Mouse (Mus musculus) inflammation-experienced regulatory T-cells, adult 16 weeks (primary cell): ENCODE data around the gene Ccl19. TPM values are rescaled to one million over a fixed set of nuclear protein-coding genes. Genes with fewer than 3 reads are reported as not detected.

ENCODE experiments used
- polyA plus RNA-seq: library from polyadenylated mRNA; unstranded; fragments of 100-300 nt; shearing (Covaris generic); gene quantifications from one replicate; pipeline ENCODE4 v1.2.1, GENCODE M21; 2017

Ccl19 gene
- polyA plus RNA-seq, result not detected

DNA sequence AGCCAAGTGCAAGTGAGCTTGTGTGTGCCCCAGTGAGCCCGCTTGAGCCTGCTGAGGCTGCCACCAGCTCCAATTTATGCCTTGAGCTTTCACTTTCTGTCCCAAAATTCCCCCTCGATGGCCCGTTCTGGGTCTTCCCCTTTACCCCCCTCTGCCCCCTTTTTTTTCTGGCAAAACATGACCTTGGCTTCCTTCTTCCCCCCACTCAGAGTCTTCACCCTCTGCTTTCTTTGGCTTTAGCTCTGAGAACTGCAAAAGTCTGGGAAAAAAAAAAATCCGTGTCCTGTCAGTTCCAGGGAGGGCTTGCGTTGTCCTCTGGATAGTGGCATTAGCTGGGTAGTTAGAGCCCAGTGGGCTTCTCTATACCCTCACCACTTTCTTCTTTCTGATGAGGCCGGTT is at the start of gene Ccl19:
Gene Ccl19 (minus strand): TSS at position 101 of the 400 bp plus-strand sequence.

DNA sequence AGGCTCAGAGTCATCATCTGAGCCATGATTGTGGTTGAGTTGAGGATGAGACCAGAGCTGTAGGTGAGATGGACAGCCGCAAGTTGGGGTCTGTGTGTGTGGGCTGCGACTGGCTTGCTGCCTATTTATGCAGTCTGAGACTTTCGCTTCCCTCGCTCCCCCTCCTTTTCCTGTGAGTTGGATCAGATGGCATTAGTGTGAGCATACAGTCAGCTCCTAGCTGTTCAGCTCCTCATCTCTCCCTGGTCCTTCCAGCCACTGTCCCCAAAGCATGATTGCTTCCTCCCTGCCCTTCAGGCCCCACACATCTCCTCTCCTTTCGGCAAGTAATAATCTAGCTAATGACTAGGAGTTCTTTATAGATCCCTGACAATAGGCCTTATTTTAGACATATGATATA is 17.5 kb upstream of the Ccl19 start, which contains the start of gene Ccl21a:
Gene Ccl21a (minus strand): TSS at position 101 of the 400 bp plus-strand sequence.

DNA sequence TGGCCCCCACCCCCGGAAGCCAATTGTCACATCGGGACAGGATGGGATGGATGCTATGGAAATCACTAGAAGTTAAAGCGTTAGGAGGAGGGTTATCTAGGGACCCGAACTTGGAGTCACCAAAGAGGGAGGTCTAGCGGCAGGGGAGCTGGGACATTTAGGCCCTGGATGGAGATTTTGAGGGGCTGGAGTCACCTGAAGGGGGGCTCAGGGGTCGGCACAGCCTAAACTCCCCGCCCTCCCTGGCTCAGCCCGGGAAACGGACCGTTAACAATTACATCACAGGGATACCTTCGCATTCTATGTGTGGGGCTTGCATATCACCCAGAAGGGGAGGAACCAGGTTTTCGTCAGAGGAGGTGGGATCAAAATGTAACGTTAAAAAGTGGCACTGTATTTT is 21.1 kb downstream of the Ccl19 start, which contains the start of gene 4930578G10Rik:
Gene 4930578G10Rik (plus strand): TSS at position 301 of the 400 bp plus-strand sequence.

Other genes with a start within 250 kb of the Ccl19 start
- gene Fam205a2, start 228.4 kb downstream of the Ccl19 start, polyA plus RNA-seq, result not detected
- not detected for gene Gm10591, start 144.4 kb downstream of the Ccl19 start, polyA plus RNA-seq
- not detected for gene Gm2564, start 126.9 kb downstream of the Ccl19 start, polyA plus RNA-seq
- not detected for gene Ccl27b, start 101.3 kb downstream of the Ccl19 start, polyA plus RNA-seq
- gene Il11ra2, start 94.7 kb downstream of the Ccl19 start, polyA plus RNA-seq, result not detected
- not detected for gene 4930578G10Rik, start 21.0 kb downstream of the Ccl19 start, polyA plus RNA-seq
- not detected for gene Ccl21a, start 17.4 kb upstream of the Ccl19 start, polyA plus RNA-seq
- not detected for gene Fam205a1, start 97.3 kb upstream of the Ccl19 start, polyA plus RNA-seq
- not detected for gene Gm12394, start 100.2 kb upstream of the Ccl19 start, polyA plus RNA-seq
- gene Fam205c, start 117.7 kb upstream of the Ccl19 start, polyA plus RNA-seq, result not detected
- not detected for gene Phf24, start 160.1 kb upstream of the Ccl19 start, polyA plus RNA-seq
- gene Dnajb5, start 193.2 kb upstream of the Ccl19 start, polyA plus RNA-seq, result 11.7 TPM
- 0.30 TPM for gene 1700022I11Rik, start 213.0 kb upstream of the Ccl19 start, polyA plus RNA-seq
- 464 TPM for gene Vcp, start 243.9 kb upstream of the Ccl19 start, polyA plus RNA-seq